Mouse (Mus musculus) hindbrain, embryonic 16.5 days (tissue): Measurements from ENCODE around the gene Rfng. TPM values are rescaled to one million over a fixed set of nuclear protein-coding genes. Genes with fewer than 3 reads are reported as not detected.

ENCODE experiments used
- ATAC-seq: fragments of 200-750 bp; cut with Nextera tagmentation; 2 replicates; pipeline ENCODE4 v1.8.0; 2017; ENCODE audit warnings: moderate TSS enrichment, moderate library complexity
- H3K27ac ChIP-seq: fragments of 300-500 bp; sonication (generic); 2 replicates; pipeline ENCODE4 v1.5.1; 2014; ENCODE audit warnings: low read depth, mild to moderate bottlenecking, control low read depth, low read length, moderate library complexity
- H3K27me3 ChIP-seq: fragments of 300-500 bp; sonication (generic); replicated peaks from 2 replicates; pipeline ENCODE4 v1.6.1; 2014; ENCODE audit warnings: low read length; ENCODE audit not compliant: control insufficient read depth, insufficient read depth
- H3K36me3 ChIP-seq: fragments of 300-500 bp; sonication (generic); 2 replicates; pipeline ENCODE4 v1.6.1; 2014; ENCODE audit warnings: mild to moderate bottlenecking, low read length, moderate library complexity, mixed read lengths; ENCODE audit not compliant: control insufficient read depth, insufficient read depth
- H3K4me1 ChIP-seq: fragments of 300-500 bp; sonication (generic); 2 replicates; pipeline ENCODE4 v1.6.1; 2014; ENCODE audit warnings: low read depth, low read length; ENCODE audit not compliant: control insufficient read depth, insufficient read depth
- H3K4me2 ChIP-seq: fragments of 300-500 bp; sonication (generic); 2 replicates; pipeline ENCODE4 v1.6.1; 2014; ENCODE audit warnings: mild to moderate bottlenecking, low read length, control low read depth, moderate library complexity
- H3K4me3 ChIP-seq: fragments of 300-500 bp; sonication (generic); 2 replicates; pipeline ENCODE4 v1.5.1; 2014; ENCODE audit warnings: mild to moderate bottlenecking, low read length, control low read depth, moderate library complexity
- H3K9ac ChIP-seq: fragments of 300-500 bp; sonication (generic); 2 replicates; pipeline ENCODE4 v1.6.1; 2014; ENCODE audit warnings: low read depth, mild to moderate bottlenecking, control low read depth, low read length, moderate library complexity
- H3K9me3 ChIP-seq: fragments of 300-500 bp; sonication (generic); 2 replicates; pipeline ENCODE4 v1.6.1; 2014; ENCODE audit warnings: mild to moderate bottlenecking, low read length, moderate library complexity; ENCODE audit not compliant: control insufficient read depth
- WGBS: fragments of 180-500 bp; shearing (Covaris S2); extraction: QIAGEN DNeasy Blood & Tissue Kit; methylation state at CpG from one replicate; pipeline ENCODE4 v1.1.7; 2014; 5-methylcytosine and 5-hydroxymethylcytosine counted together
- polyA plus RNA-seq: library from polyadenylated mRNA; unstranded; fragments of >200 nt; fragmentation: Nextera tagmentation; extraction: Ambion mirVana; gene quantifications from 2 replicates; pipeline ENCODE4 v1.2.1, GENCODE M21; 2015

The Rfng gene
- polyA plus RNA-seq, 1 experiment from 2014 or later, result 134 TPM

GRCm38 (mm10) chr11:120824787-120825288 is 40.8 kb upstream of the Rfng start:
- peaks cover 11% of the 10 kb centered on the region for H3K36me3 ChIP-seq
- H3K4me3 ChIP-seq, result peak overlapping the region; percentile 81
- H3K9ac ChIP-seq, result peak overlapping the region; percentile 97
- peak; percentile 4; the same call in 1 of the 2 replicates for ATAC-seq
- no peaks in the 10 kb centered on the region for H3K27me3 ChIP-seq
- H3K4me1 ChIP-seq, result peaks cover 38% of the 10 kb centered on the region
- no peaks in the 10 kb centered on the region for H3K9me3 ChIP-seq
- WGBS, result under 1% methylated on average over 21 of the region's 21 CpGs
- peak overlapping the region; percentile 100 for H3K27ac ChIP-seq
- H3K4me2 ChIP-seq, result peak overlapping the region; percentile 95

- under 1% methylated on average over 70 of the region's 109 CpGs for WGBS
- Histone ChIP-seq H3K36me3 (peaks cover 17% of the 10 kb centered on the region), H3K4me1 (peaks cover 38% of the 10 kb centered on the region)
Observed at GRCm38 (mm10) chr11:120823956-120824786, 40.2 kb upstream of the Rfng start, which contains the start of gene Fasn. TSS of gene Fasn (minus strand) at chr11:120824547.

GRCm38 (mm10) chr11:120823551-120823947 is 39.5 kb upstream of the Rfng start:
- Histone ChIP-seq H3K27me3 (no peaks in the 10 kb centered on the region), H3K4me1 (peaks cover 38% of the 10 kb centered on the region), H3K9ac (peak overlapping the region; percentile 97), H3K9me3 (no peaks in the 10 kb centered on the region), H3K4me3 (peak overlapping the region; percentile 81), H3K27ac (peak overlapping the region; percentile 100), H3K4me2 (peak overlapping the region; percentile 95), H3K36me3 (peaks cover 23% of the 10 kb centered on the region)
- peak; percentile 36 for ATAC-seq
- WGBS, result 0% methylated on average over 22 of the region's 40 CpGs

More at GRCm38 (mm10) chr11:120823956-120824786, 40.2 kb upstream of the Rfng start, which contains the start of gene Fasn:
- Histone ChIP-seq H3K9ac (peak within 1 kb of the TSS; percentile 97), H3K4me3 (peak within 1 kb of the TSS; percentile 81), H3K27me3 (no peaks in the 10 kb centered on the region), H3K4me2 (peak within 1 kb of the TSS; percentile 95), H3K9me3 (no peaks in the 10 kb centered on the region), H3K27ac (peak within 1 kb of the TSS; percentile 100)
- ATAC-seq, result peak; percentile 94

- WGBS, result 0% methylated on average over 14 of the region's 14 CpGs
- peaks cover 38% of the 10 kb centered on the region for H3K4me1 ChIP-seq
- peak overlapping the region; percentile 95 for H3K4me2 ChIP-seq
- H3K27me3 ChIP-seq, result no peaks in the 10 kb centered on the region
- no peak for ATAC-seq
- H3K9ac ChIP-seq, result peak overlapping the region; percentile 97
- H3K36me3 ChIP-seq, result peaks cover 29% of the 10 kb centered on the region
- peak overlapping the region; percentile 81 for H3K4me3 ChIP-seq
- H3K27ac ChIP-seq, result peak overlapping the region; percentile 100
- H3K9me3 ChIP-seq, result no peaks in the 10 kb centered on the region
Observed at GRCm38 (mm10) chr11:120822831-120823550, 39.0 kb upstream of the Rfng start.

GRCm38 (mm10) chr11:120822321-120822720 is 38.3 kb upstream of the Rfng start:
- H3K4me1 ChIP-seq, result peaks cover 38% of the 10 kb centered on the region
- no peak for ATAC-seq
- H3K9ac ChIP-seq, result peak overlapping the region; percentile 97
- H3K4me3 ChIP-seq, result peak overlapping the region; percentile 81
- no peaks in the 10 kb centered on the region for H3K9me3 ChIP-seq
- H3K36me3 ChIP-seq, result peaks cover 36% of the 10 kb centered on the region
- peak overlapping the region; percentile 95 for H3K4me2 ChIP-seq
- no peak overlapping the region for H3K27ac ChIP-seq
- WGBS, result 49% methylated on average over 4 of the region's 4 CpGs
- no peaks in the 10 kb centered on the region for H3K27me3 ChIP-seq

- Histone ChIP-seq H3K36me3 (peaks cover 45% of the 10 kb centered on the region), H3K9ac (peak overlapping the region; percentile 36), H3K4me3 (peak overlapping the region; percentile 18), H3K4me2 (peak overlapping the region; percentile 95), H3K4me1 (peaks cover 38% of the 10 kb centered on the region), H3K27ac (no peak overlapping the region), H3K27me3 (no peaks in the 10 kb centered on the region), H3K9me3 (no peaks in the 10 kb centered on the region)
- ATAC-seq, result no peak
- 76% methylated on average over 14 of the region's 14 CpGs for WGBS
Observed at GRCm38 (mm10) chr11:120821076-120821922, 37.3 kb upstream of the Rfng start.

- peaks cover 32% of the 10 kb centered on the region for H3K4me1 ChIP-seq
- H3K9me3 ChIP-seq, result no peaks in the 10 kb centered on the region
- peaks cover 52% of the 10 kb centered on the region for H3K36me3 ChIP-seq
- H3K27ac ChIP-seq, result no peak overlapping the region
- H3K27me3 ChIP-seq, result no peaks in the 10 kb centered on the region
- H3K4me3 ChIP-seq, result no peak overlapping the region
- H3K9ac ChIP-seq, result no peak overlapping the region
- WGBS, result 84% methylated on average over 14 of the region's 14 CpGs
- ATAC-seq, result no peak
- peak overlapping the region; percentile 95 for H3K4me2 ChIP-seq
Observed at GRCm38 (mm10) chr11:120820546-120820945, 36.5 kb upstream of the Rfng start.

GRCm38 (mm10) chr11:120819556-120819955 is 35.5 kb upstream of the Rfng start:
- Histone ChIP-seq H3K27ac (no peak overlapping the region), H3K4me3 (no peak overlapping the region), H3K4me1 (peaks cover 25% of the 10 kb centered on the region), H3K9me3 (no peaks in the 10 kb centered on the region), H3K27me3 (no peaks in the 10 kb centered on the region), H3K4me2 (no peak overlapping the region), H3K36me3 (peaks cover 62% of the 10 kb centered on the region), H3K9ac (no peak overlapping the region)
- no peak for ATAC-seq
- 94% methylated on average over 6 of the region's 6 CpGs for WGBS
